Mouse (Mus musculus) bone marrow, adult 2 months (tissue): ENCODE data around the gene Myo9b.

ENCODE experiments used
- CTCF ChIP-seq: fragments of 200-500 bp; IDR thresholded peaks from 2 replicates; pipeline ENCODE4 v1.5.1; 2011; ENCODE audit warnings: low read length, control low read depth; ENCODE audit not compliant: control insufficient read depth, insufficient read depth
- POLR2A ChIP-seq: fragments of 200-500 bp; IDR thresholded peaks from 2 replicates; pipeline ENCODE4 v1.6.1; 2011; ENCODE audit warnings: low read depth, mild to moderate bottlenecking, control low read depth, low read length, borderline replicate concordance; ENCODE audit not compliant: control insufficient read depth

- no peak for TF ChIP-seq CTCF
- TF ChIP-seq POLR2A, result peak; percentile 19; the same call in 1 of the 2 replicates
These were observed 130.0 kb downstream of the Myo9b start for GRCm38 (mm10) chr8:71402446-71402964.
